ENCODE assay signal across 8 mouse cellular contexts in the genomic region with DNA sequence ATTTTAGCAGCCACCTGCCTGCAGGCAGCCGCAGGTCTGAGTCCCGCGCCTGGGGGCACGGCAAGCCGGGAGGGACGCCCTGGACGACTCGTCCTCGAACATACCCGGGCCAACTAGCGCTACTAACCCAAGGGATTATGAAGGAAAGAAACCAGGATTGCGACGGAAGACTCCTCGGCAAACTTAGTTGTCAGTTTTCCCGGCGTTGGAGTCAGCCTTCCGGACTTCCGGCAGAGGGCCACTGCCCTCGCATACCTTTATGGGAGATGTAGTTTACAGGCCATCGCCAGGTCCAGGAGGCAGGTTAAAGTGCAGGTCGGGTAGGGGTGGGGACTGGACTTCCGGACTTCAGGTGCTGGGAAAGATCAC. TPM values are rescaled to one million over a fixed set of nuclear protein-coding genes. Genes with fewer than 3 reads are reported as not detected.
DNase-seq lines count a peak whose midpoint lies in the region; ATAC-seq lines count a peak whose summit lies in the region.

A gene (minus strand): TSS at position 282 of the 369 bp plus-strand sequence.

- peak within 1 kb of the TSS; percentile 70 for H3K4me3 ChIP-seq in intestine, embryonic 16.5 days (ENCODE audit: low read length)

- no peaks in the 10 kb centered on the region for H3K36me3 ChIP-seq in intestine, embryonic 16.5 days (ENCODE audit: control insufficient read depth, insufficient read depth, low read length)

- H3K27me3 ChIP-seq in intestine, embryonic 16.5 days (replicated peaks; ENCODE audit: control insufficient read depth, insufficient read depth, low read length): no peaks in the 10 kb centered on the region

- H3K9ac ChIP-seq in intestine, embryonic 16.5 days (ENCODE audit: low read depth, low read length): peak within 1 kb of the TSS; percentile 80

- under 1% methylated on average over 22 of the region's 22 CpGs for WGBS in intestine, embryonic 16.5 days

- peak; percentile 81 for DNase-seq in adrenal gland, postnatal 10 days
- DNase-seq in embryo, embryonic 9.5 days (ENCODE audit: extremely low spot score): peak; percentile 70
- peak; percentile 47 to 50 for DNase-seq in gastrocnemius, postnatal 36 days
- DNase-seq in left cerebral cortex, postnatal 14 days (ENCODE audit: low spot score in 2 of 2): peak; percentile 42 to 59
- DNase-seq in right cerebral cortex, postnatal 4 days: peak; percentile 45
- DNase-seq in MN1 (ENCODE audit: low spot score): no peak

- intact Hi-C loops in gastrocnemius, postnatal 36 days (cut with DNase I): no loop called here
- intact Hi-C loops in left cerebral cortex, postnatal 14 days (cut with DNase I): no loop called here

- H3K9me3 ChIP-seq in intestine, embryonic 16.5 days (ENCODE audit: control insufficient read depth, low read length): no peaks in the 10 kb centered on the region

- no peaks in the 10 kb centered on the region for H3K4me1 ChIP-seq in intestine, embryonic 16.5 days (ENCODE audit: control insufficient read depth, insufficient read depth, low read length)

- peak within 1 kb of the TSS; percentile 72 for H3K4me2 ChIP-seq in intestine, embryonic 16.5 days (ENCODE audit: low read depth, low read length)

- ATAC-seq in intestine, embryonic 16.5 days: peak; percentile 98
- ATAC-seq in megakaryocyte progenitor cell, adult 5-6 weeks (replicated peaks; ENCODE audit: poor library complexity): peak; percentile 82

- H3K27ac ChIP-seq in intestine, embryonic 16.5 days (ENCODE audit: low read length): peak within 1 kb of the TSS; percentile 74; the same call in 1 of the 2 replicates

RNA-seq across cellular contexts. Expression of the gene that starts here (rescaled TPM):
- 10 to 100 TPM; 41.3 to 44.5 TPM for total RNA-seq in adrenal gland, postnatal 10 days (2021)
- 10 to 100 TPM in 1 of 2 experiments, 1 to 10 TPM in 1; 6.5 to 10.6 TPM for total RNA-seq in gastrocnemius, postnatal 36 days (2021)
- 5.7 and 6.0 TPM in 2 replicates for polyA plus RNA-seq in intestine, embryonic 16.5 days (2015; fragmentation: Nextera tagmentation; extraction: Ambion mirVana)
- 10 to 100 TPM in 1 of 2 experiments, 1 to 10 TPM in 1; 7.5 to 10.9 TPM for total RNA-seq in left cerebral cortex, postnatal 14 days (2021)
- total RNA-seq in megakaryocyte progenitor cell, adult 5-6 weeks (2015): 6.3 and 8.5 TPM in 2 replicates
- total RNA-seq in megakaryocyte progenitor cell, adult 5-6 weeks (2017): 3.2 and 6.2 TPM in 2 replicates
